Mouse (Mus musculus) bone marrow, adult 2 months (tissue): Measurements from ENCODE around the gene Actg2.

Experiments
- CTCF ChIP-seq: fragments of 200-500 bp; IDR thresholded peaks from 2 replicates; pipeline ENCODE4 v1.5.1; 2011; ENCODE audit warnings: low read length, control low read depth; ENCODE audit not compliant: control insufficient read depth, insufficient read depth
- POLR2A ChIP-seq: fragments of 200-500 bp; IDR thresholded peaks from 2 replicates; pipeline ENCODE4 v1.6.1; 2011; ENCODE audit warnings: low read depth, mild to moderate bottlenecking, control low read depth, low read length, borderline replicate concordance; ENCODE audit not compliant: control insufficient read depth

- TF ChIP-seq CTCF (no peak), POLR2A (no peak)
Measured at GRCm38 (mm10) chr6:83532608-83533007, 3.5 kb downstream of the Actg2 start.
